Mouse (Mus musculus) CH12.LX (cell line): ENCODE measurements around the gene Dcaf15.

ENCODE experiments used
- CTCF ChIP-seq, 2 experiments: IDR thresholded peaks in 1 of 2; conservative IDR thresholded peaks in 1 of 2; 2 replicates each; pipeline ENCODE4 v1.5.1; 2011 to 2012; ENCODE audit warnings: low read depth in 2 of 2, low read length in 2 of 2, improper control_type of control experiment in 1 of 2, inconsistent platforms in 1 of 2, mild to moderate bottlenecking in 1 of 2, moderate library complexity in 1 of 2
- EP300 ChIP-seq: IDR thresholded peaks from 2 replicates; pipeline ENCODE4 v1.6.1; 2011; ENCODE audit warnings: low read length, improper control_type of control experiment
- KAT2A ChIP-seq: IDR thresholded peaks from 2 replicates; pipeline ENCODE4 v1.6.1; 2012; ENCODE audit warnings: low read length, improper control_type of control experiment, inconsistent platforms; ENCODE audit not compliant: insufficient replicate concordance
- POLR2A ChIP-seq: IDR thresholded peaks from 2 replicates; pipeline ENCODE4 v1.6.1; 2011; ENCODE audit warnings: low read depth, mild to moderate bottlenecking, improper control_type of control experiment, low read length
- USF2 ChIP-seq: conservative IDR thresholded peaks from 2 replicates; pipeline ENCODE4 v1.6.1; 2011; ENCODE audit warnings: low read depth, low read length, improper control_type of control experiment
- ZKSCAN1 ChIP-seq: IDR thresholded peaks from 2 replicates; pipeline ENCODE4 v1.6.1; 2012; ENCODE audit warnings: low read depth, inconsistent platforms, low read length, improper control_type of control experiment, borderline replicate concordance

DNA sequence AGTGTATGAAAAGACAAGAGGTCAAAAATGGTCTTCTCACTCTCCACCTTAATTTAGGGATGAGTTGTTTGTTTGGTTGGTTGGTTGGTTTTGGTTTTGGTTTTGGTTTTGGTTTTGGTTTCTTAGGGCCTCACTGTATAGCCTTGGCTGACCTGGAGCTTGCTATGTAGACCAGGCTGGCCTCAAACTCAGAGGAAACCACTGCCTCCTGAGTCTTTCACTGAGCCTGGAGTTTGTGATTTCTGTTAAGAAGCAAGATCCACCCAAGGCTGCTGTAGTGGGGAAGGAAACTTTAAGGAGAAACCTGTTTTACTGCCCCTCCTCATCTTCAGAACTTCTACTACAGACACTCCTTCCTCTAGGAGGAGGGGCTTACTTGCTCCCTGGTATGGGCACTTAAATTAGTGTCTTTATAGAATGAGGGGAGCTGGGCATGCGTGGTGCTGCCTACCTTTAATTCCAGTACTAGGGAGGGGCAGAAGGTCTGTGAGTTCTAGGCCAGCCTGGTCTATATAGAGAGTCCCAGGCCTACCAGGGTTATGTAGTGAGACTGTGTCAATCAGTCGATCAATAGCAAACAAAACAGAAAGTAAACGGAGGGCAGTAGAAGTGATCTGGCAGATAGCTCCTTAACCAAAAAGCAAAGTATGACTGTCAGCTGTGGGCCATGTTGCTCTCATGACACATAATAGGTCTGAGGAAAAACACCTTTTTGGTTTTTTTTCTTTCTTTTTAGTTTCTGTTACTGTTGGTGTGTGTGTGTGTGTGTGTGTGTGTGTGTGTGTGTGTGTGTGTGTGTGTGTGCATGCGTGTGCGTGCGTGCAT, 1.9 kb upstream of the Dcaf15 start:
- TF ChIP-seq ZKSCAN1, result no peak
- TF ChIP-seq USF2, result no peak
- TF ChIP-seq KAT2A, result no peak
- no peak for TF ChIP-seq POLR2A
- no peak for TF ChIP-seq CTCF (conservative IDR thresholded peaks at IDR 0.05 in 1 of 2, IDR thresholded peaks at IDR 0.05 in 1 of 2; ENCODE audit: low read depth in 2 of 2, low read length in 2 of 2)
- no peak for TF ChIP-seq EP300
